Mouse (Mus musculus) heart, embryonic 11.5 days (tissue): ENCODE measurements around the gene Ovca2. TPM values are rescaled to one million over a fixed set of nuclear protein-coding genes. Genes with fewer than 3 reads are reported as not detected.

ENCODE experiments used
- ATAC-seq: fragments of 200-750 bp; cut with Nextera tagmentation; replicated peaks from 2 replicates; pipeline ENCODE4 v1.8.0; 2017; ENCODE audit warnings: moderate library complexity; ENCODE audit not compliant: insufficient number of reproducible peaks, low FRiP score, low TSS enrichment
- H3K27ac ChIP-seq: fragments of 300-500 bp; sonication (generic); 2 replicates; pipeline ENCODE4 v1.5.1; 2014; ENCODE audit warnings: mild to moderate bottlenecking, low read depth, low read length
- H3K27me3 ChIP-seq: fragments of 300-500 bp; sonication (generic); 2 replicates; pipeline ENCODE4 v1.6.1; 2014; ENCODE audit warnings: mild to moderate bottlenecking, low read length, mixed read lengths; ENCODE audit not compliant: control insufficient read depth, insufficient read depth
- H3K36me3 ChIP-seq: fragments of 300-500 bp; sonication (generic); 2 replicates; pipeline ENCODE4 v1.6.1; 2014; ENCODE audit warnings: mild to moderate bottlenecking, low read length, moderate library complexity, mixed read lengths; ENCODE audit not compliant: control insufficient read depth, insufficient read depth
- H3K4me1 ChIP-seq: fragments of 300-500 bp; sonication (generic); 2 replicates; pipeline ENCODE4 v1.6.1; 2014; ENCODE audit warnings: low read length; ENCODE audit not compliant: control insufficient read depth, insufficient read depth
- H3K4me2 ChIP-seq: fragments of 300-500 bp; sonication (generic); 2 replicates; pipeline ENCODE4 v1.6.1; 2014; ENCODE audit warnings: mild to moderate bottlenecking, moderate library complexity
- H3K4me3 ChIP-seq: fragments of 300-500 bp; sonication (generic); 2 replicates; pipeline ENCODE4 v1.5.1; 2014; ENCODE audit warnings: low read depth, low read length
- H3K9ac ChIP-seq: fragments of 300-500 bp; sonication (generic); 2 replicates; pipeline ENCODE4 v1.6.1; 2014; ENCODE audit warnings: mild to moderate bottlenecking, low read depth, low read length, moderate library complexity
- H3K9me3 ChIP-seq: fragments of 300-500 bp; sonication (generic); replicated peaks from 2 replicates; pipeline ENCODE4 v1.6.1; 2016; ENCODE audit warnings: low read length; ENCODE audit not compliant: control insufficient read depth
- WGBS: fragments of 180-500 bp; shearing (Covaris S2); extraction: QIAGEN DNeasy Blood & Tissue Kit; methylation state at CpG from one replicate; pipeline ENCODE4 v1.1.7; 2014; ENCODE audit not compliant: insufficient replicate concordance; 5-methylcytosine and 5-hydroxymethylcytosine counted together
- polyA plus RNA-seq: library from polyadenylated mRNA; unstranded; fragments of >200 nt; fragmentation: Nextera tagmentation; extraction: Ambion mirVana; gene quantifications from 2 replicates; pipeline ENCODE4 v1.2.1, GENCODE M21; 2014

Gene Ovca2
- polyA plus RNA-seq, 1 experiment from 2014 or later = 23.4 TPM

GRCm38 (mm10) chr11:75145841-75146240, 32.8 kb downstream of the Ovca2 start:
- Histone ChIP-seq H3K36me3 (peaks cover 6% of the 10 kb centered on the region), H3K27me3 (no peaks in the 10 kb centered on the region), H3K4me3 (no peak overlapping the region), H3K9me3 (no peaks in the 10 kb centered on the region), H3K4me2 (no peak overlapping the region), H3K27ac (no peak overlapping the region), H3K9ac (no peak overlapping the region), H3K4me1 (peaks cover 32% of the 10 kb centered on the region)
- 78% methylated on average over 2 of the region's 2 CpGs for WGBS
- no peak for ATAC-seq

GRCm38 (mm10) chr11:75142749-75143148, 35.9 kb downstream of the Ovca2 start:
- Histone ChIP-seq H3K4me2 (no peak overlapping the region), H3K27me3 (no peaks in the 10 kb centered on the region), H3K4me3 (no peak overlapping the region), H3K27ac (no peak overlapping the region), H3K36me3 (peaks cover 3% of the 10 kb centered on the region; the same call in 1 of the 2 replicates), H3K4me1 (peaks cover 49% of the 10 kb centered on the region), H3K9me3 (no peaks in the 10 kb centered on the region), H3K9ac (no peak overlapping the region)
- no peak for ATAC-seq
- 74% methylated on average over 4 of the region's 4 CpGs for WGBS

- Histone ChIP-seq H3K36me3 (peaks cover 3% of the 10 kb centered on the region; the same call in 1 of the 2 replicates), H3K4me1 (peaks cover 46% of the 10 kb centered on the region), H3K9me3 (no peaks in the 10 kb centered on the region), H3K27me3 (no peaks in the 10 kb centered on the region), H3K9ac (no peak overlapping the region), H3K4me2 (no peak overlapping the region), H3K27ac (no peak overlapping the region), H3K4me3 (no peak overlapping the region)
- 47% methylated on average over 1 of the region's 1 CpGs for WGBS
- ATAC-seq = no peak
These were observed 36.7 kb downstream of the Ovca2 start for GRCm38 (mm10) chr11:75141913-75142312.

- ATAC-seq = no peak
- Histone ChIP-seq H3K27ac (peak overlapping the region; percentile 89), H3K4me2 (no peak overlapping the region), H3K4me1 (peaks cover 50% of the 10 kb centered on the region), H3K36me3 (peaks cover 3% of the 10 kb centered on the region; the same call in 1 of the 2 replicates), H3K9ac (no peak overlapping the region), H3K4me3 (no peak overlapping the region), H3K9me3 (no peaks in the 10 kb centered on the region), H3K27me3 (no peaks in the 10 kb centered on the region)
- 63% methylated on average over 3 of the region's 3 CpGs for WGBS
These were observed 37.6 kb downstream of the Ovca2 start for GRCm38 (mm10) chr11:75141038-75141437.

GRCm38 (mm10) chr11:75140431-75140830, 38.2 kb downstream of the Ovca2 start:
- H3K27me3 ChIP-seq = no peaks in the 10 kb centered on the region
- peak overlapping the region; percentile 89 for H3K27ac ChIP-seq
- H3K4me1 ChIP-seq = peaks cover 47% of the 10 kb centered on the region
- peaks cover 3% of the 10 kb centered on the region; the same call in 1 of the 2 replicates for H3K36me3 ChIP-seq
- H3K9ac ChIP-seq = no peak overlapping the region
- no peak for ATAC-seq
- no peak overlapping the region for H3K4me3 ChIP-seq
- H3K9me3 ChIP-seq = no peaks in the 10 kb centered on the region
- WGBS = 63% methylated on average over 5 of the region's 5 CpGs
- no peak overlapping the region for H3K4me2 ChIP-seq

DNA sequence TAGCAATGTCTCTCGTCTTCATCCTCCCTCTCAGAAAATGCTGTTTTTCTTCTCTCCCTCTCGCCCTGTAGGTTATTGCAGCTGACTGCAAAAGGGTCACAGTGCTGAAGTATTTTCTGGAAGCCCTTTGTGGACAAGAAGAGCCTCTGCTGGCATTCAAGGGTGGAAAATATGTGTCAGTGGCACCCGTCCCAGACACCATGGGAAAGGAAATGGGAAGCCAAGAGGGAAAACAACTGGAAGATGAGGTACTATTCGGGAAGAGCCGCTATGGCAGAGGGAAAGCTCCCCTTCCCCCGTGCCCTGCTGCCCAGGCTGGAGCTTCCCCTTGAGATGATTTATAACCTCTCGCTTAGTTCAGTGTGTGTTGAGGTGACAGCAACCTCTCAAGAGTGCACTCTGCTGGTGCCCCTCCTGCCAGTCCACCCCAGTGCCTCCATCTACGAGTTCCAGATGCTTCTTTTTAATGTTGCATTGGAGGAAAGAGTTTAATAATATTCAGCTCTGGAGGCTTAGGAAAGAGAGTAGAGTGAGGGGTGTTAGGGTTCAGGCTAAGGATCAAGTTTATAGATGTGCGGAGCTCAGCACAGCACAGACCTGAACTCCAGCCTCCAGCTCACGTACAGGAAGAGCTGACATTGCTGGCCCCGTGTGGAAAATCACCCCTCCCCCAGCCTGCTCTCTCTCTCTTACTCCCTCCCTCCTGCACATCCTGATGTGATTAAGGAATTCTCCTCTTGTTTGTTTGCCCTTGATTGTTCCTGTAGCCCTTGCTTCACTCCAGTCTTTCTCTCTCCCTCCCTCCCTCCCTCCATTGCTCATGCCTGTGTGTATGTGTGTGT, 39.3 kb downstream of the Ovca2 start:
- H3K27me3 ChIP-seq = no peaks in the 10 kb centered on the region
- H3K9ac ChIP-seq = 0 out of 2 replicates have a peak overlapping the region, but pooled peaks have one; percentile 28

GRCm38 (mm10) chr11:75136666-75137398, 41.8 kb downstream of the Ovca2 start:
- Histone ChIP-seq H3K27ac (0 out of 2 replicates have a peak overlapping the region, but pooled peaks have one; percentile 47), H3K4me3 (no peak overlapping the region), H3K4me1 (peaks cover 60% of the 10 kb centered on the region), H3K36me3 (no peaks in the 10 kb centered on the region), H3K4me2 (0 out of 2 replicates have a peak overlapping the region, but pooled peaks have one; percentile 18), H3K27me3 (no peaks in the 10 kb centered on the region), H3K9ac (no peak overlapping the region), H3K9me3 (no peaks in the 10 kb centered on the region)
- no peak for ATAC-seq
- WGBS = 37% methylated on average over 5 of the region's 5 CpGs

More for the DNA sequence above, 39.3 kb downstream of the Ovca2 start:
- Histone ChIP-seq H3K9me3 (no peaks in the 10 kb centered on the region), H3K4me3 (no peak overlapping the region), H3K4me2 (peak overlapping the region; percentile 27; the same call in 1 of the 2 replicates), H3K4me1 (peaks cover 52% of the 10 kb centered on the region), H3K36me3 (peaks cover under 1% of the 10 kb centered on the region; the same call in 1 of the 2 replicates), H3K27ac (peak overlapping the region; percentile 89)
- peak; percentile 74 for ATAC-seq
- WGBS = 31% methylated on average over 11 of the region's 11 CpGs

DNA sequence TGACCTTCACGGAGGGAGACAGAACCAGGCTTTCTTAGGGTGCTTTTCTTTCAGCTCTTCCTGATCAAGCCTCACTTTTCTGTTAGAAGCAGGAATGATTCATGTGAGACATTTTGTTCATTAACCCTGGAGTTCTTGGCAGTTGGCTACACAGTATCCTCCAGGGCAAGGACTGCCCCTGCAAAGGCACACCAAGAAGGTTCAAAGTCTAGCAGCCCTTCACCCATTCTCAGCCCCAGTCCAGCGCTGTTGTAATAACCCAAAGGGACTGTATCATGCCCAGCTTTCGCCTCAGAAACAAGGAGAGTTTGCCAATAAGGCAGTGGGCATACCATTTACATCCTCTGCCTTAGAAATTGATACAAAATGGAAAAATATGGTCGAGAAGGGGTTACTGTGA, 43.3 kb downstream of the Ovca2 start:
- Histone ChIP-seq H3K4me3 (no peak overlapping the region), H3K4me1 (peaks cover 48% of the 10 kb centered on the region), H3K27ac (no peak overlapping the region), H3K9ac (no peak overlapping the region), H3K9me3 (no peaks in the 10 kb centered on the region), H3K36me3 (no peaks in the 10 kb centered on the region), H3K4me2 (no peak overlapping the region), H3K27me3 (no peaks in the 10 kb centered on the region)
- WGBS = 86% methylated on average over 4 of the region's 4 CpGs
- no peak for ATAC-seq
